Mouse (Mus musculus) neural tube, embryonic 11.5 days (tissue): ENCODE measurements around the gene Cngb1. TPM values are rescaled to one million over a fixed set of nuclear protein-coding genes. Genes with fewer than 3 reads are reported as not detected.

Experiments
- ATAC-seq: fragments of 200-750 bp; cut with Nextera tagmentation; 2 replicates; pipeline ENCODE4 v1.8.0; 2017; ENCODE audit warnings: moderate number of reproducible peaks, mild to moderate bottlenecking, moderate TSS enrichment, moderate library complexity; ENCODE audit not compliant: insufficient read depth, low FRiP score, low TSS enrichment
- DNase-seq: peaks from one replicate; pipeline ENCODE4 v3.0.0-alpha.2; 2015; ENCODE audit warnings: low spot score
- H3K27ac ChIP-seq: fragments of 300-500 bp; sonication (generic); 2 replicates; pipeline ENCODE4 v1.5.1; 2014; ENCODE audit warnings: low read depth, mild to moderate bottlenecking, low read length
- H3K27me3 ChIP-seq: fragments of 300-500 bp; sonication (generic); 2 replicates; pipeline ENCODE4 v1.6.1; 2014; ENCODE audit warnings: mild to moderate bottlenecking, low read length, mixed read lengths; ENCODE audit not compliant: control insufficient read depth, insufficient read depth
- H3K36me3 ChIP-seq: fragments of 300-500 bp; sonication (generic); 2 replicates; pipeline ENCODE4 v1.6.1; 2014; ENCODE audit warnings: mild to moderate bottlenecking, low read length, moderate library complexity, mixed read lengths; ENCODE audit not compliant: control insufficient read depth, insufficient read depth
- H3K4me1 ChIP-seq: fragments of 300-500 bp; sonication (generic); 2 replicates; pipeline ENCODE4 v1.6.1; 2014; ENCODE audit warnings: low read length, mixed read lengths; ENCODE audit not compliant: control insufficient read depth, insufficient read depth
- H3K4me2 ChIP-seq: fragments of 300-500 bp; sonication (generic); 2 replicates; pipeline ENCODE4 v1.6.1; 2014; ENCODE audit warnings: low read depth, mild to moderate bottlenecking, moderate library complexity
- H3K4me3 ChIP-seq: fragments of 300-500 bp; sonication (generic); 2 replicates; pipeline ENCODE4 v1.5.1; 2014; ENCODE audit warnings: low read depth, low read length
- H3K9ac ChIP-seq: fragments of 300-500 bp; sonication (generic); 2 replicates; pipeline ENCODE4 v1.6.1; 2014; ENCODE audit warnings: mild to moderate bottlenecking, low read length
- H3K9me3 ChIP-seq: fragments of 300-500 bp; sonication (generic); 2 replicates; pipeline ENCODE4 v1.6.1; 2016; ENCODE audit warnings: low read length; ENCODE audit not compliant: control insufficient read depth
- WGBS: fragments of 180-500 bp; shearing (Covaris S2); extraction: QIAGEN DNeasy Blood & Tissue Kit; methylation state at CpG from one replicate; pipeline ENCODE4 v1.1.7; 2014; 5-methylcytosine and 5-hydroxymethylcytosine counted together
- polyA plus RNA-seq: library from polyadenylated mRNA; unstranded; fragments of >200 nt; fragmentation: Nextera tagmentation; extraction: Ambion mirVana; gene quantifications from 2 replicates; pipeline ENCODE4 v1.2.1, GENCODE M21; 2014

Cngb1 gene
- polyA plus RNA-seq, 1 experiment from 2014 or later: 0.50 TPM

- peaks cover 4% of the 10 kb centered on the region; the same call in 1 of the 2 replicates for H3K27me3 ChIP-seq
- no peak overlapping the region for H3K4me2 ChIP-seq
- H3K36me3 ChIP-seq: peaks cover 3% of the 10 kb centered on the region; the same call in 1 of the 2 replicates
- no peaks in the 10 kb centered on the region for H3K9me3 ChIP-seq
- ATAC-seq (peak; percentile 46; the same call in 1 of the 2 replicates), DNase-seq (peak; percentile 79)
- WGBS: 15% methylated on average over 8 of the region's 8 CpGs
- no peak overlapping the region for H3K9ac ChIP-seq
- H3K27ac ChIP-seq: no peak overlapping the region
- no peak overlapping the region for H3K4me3 ChIP-seq
- H3K4me1 ChIP-seq: peaks cover 2% of the 10 kb centered on the region; the same call in 1 of the 2 replicates
These were observed 40.5 kb upstream of the Cngb1 start for GRCm38 (mm10) chr8:95346643-95347545.

DNA sequence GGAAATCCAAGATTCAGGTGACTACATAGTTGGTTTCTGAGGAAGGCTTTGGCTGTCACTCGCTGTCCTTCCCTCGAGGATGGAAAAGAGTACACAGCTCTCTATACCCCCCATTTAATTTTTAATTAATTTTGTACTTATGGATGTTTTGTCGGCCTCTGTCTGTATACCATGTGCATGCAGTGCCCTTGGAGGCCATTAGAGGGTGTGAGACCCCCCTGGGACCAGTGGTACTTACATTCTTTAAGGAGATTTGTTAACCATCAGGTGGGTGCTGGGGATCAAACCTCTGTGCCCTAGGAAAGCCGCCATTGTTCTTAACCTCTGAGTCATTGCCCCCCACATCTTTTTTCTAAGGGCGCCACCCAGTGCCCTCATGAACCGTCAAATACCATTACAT, 38.3 kb upstream of the Cngb1 start:
- Histone ChIP-seq H3K4me1 (no peaks in the 10 kb centered on the region), H3K4me2 (no peak overlapping the region)
- 77% methylated on average over 6 of the region's 6 CpGs for WGBS

GRCm38 (mm10) chr8:95341721-95342120, 35.3 kb upstream of the Cngb1 start:
- Histone ChIP-seq H3K4me3 (no peak overlapping the region), H3K27ac (no peak overlapping the region), H3K4me1 (no peaks in the 10 kb centered on the region), H3K9me3 (no peaks in the 10 kb centered on the region), H3K4me2 (no peak overlapping the region), H3K36me3 (peaks cover 3% of the 10 kb centered on the region; the same call in 1 of the 2 replicates), H3K27me3 (no peaks in the 10 kb centered on the region), H3K9ac (no peak overlapping the region)
- 82% methylated on average over 5 of the region's 5 CpGs for WGBS
- no peak for ATAC-seq
- no peak for DNase-seq

More for the DNA sequence above, 38.3 kb upstream of the Cngb1 start:
- DNase-seq (no peak), ATAC-seq (no peak)
- Histone ChIP-seq H3K36me3 (peaks cover 3% of the 10 kb centered on the region; the same call in 1 of the 2 replicates), H3K9me3 (no peaks in the 10 kb centered on the region), H3K27me3 (no peaks in the 10 kb centered on the region), H3K9ac (no peak overlapping the region), H3K4me3 (no peak overlapping the region), H3K27ac (no peak overlapping the region)

GRCm38 (mm10) chr8:95336363-95336762, 30.0 kb upstream of the Cngb1 start:
- Histone ChIP-seq H3K4me2 (no peak overlapping the region), H3K9me3 (no peaks in the 10 kb centered on the region), H3K27me3 (no peaks in the 10 kb centered on the region), H3K9ac (no peak overlapping the region), H3K27ac (no peak overlapping the region), H3K4me1 (no peaks in the 10 kb centered on the region), H3K4me3 (no peak overlapping the region), H3K36me3 (no peaks in the 10 kb centered on the region)
- ATAC-seq (no peak), DNase-seq (no peak)

GRCm38 (mm10) chr8:95335706-95336105, 29.3 kb upstream of the Cngb1 start:
- DNase-seq: no peak
- Histone ChIP-seq H3K4me1 (no peaks in the 10 kb centered on the region), H3K4me3 (no peak overlapping the region), H3K36me3 (no peaks in the 10 kb centered on the region), H3K9ac (no peak overlapping the region), H3K4me2 (no peak overlapping the region), H3K27me3 (no peaks in the 10 kb centered on the region), H3K27ac (no peak overlapping the region), H3K9me3 (no peaks in the 10 kb centered on the region)
- no peak for ATAC-seq
- 91% methylated on average over 1 of the region's 1 CpGs for WGBS

DNA sequence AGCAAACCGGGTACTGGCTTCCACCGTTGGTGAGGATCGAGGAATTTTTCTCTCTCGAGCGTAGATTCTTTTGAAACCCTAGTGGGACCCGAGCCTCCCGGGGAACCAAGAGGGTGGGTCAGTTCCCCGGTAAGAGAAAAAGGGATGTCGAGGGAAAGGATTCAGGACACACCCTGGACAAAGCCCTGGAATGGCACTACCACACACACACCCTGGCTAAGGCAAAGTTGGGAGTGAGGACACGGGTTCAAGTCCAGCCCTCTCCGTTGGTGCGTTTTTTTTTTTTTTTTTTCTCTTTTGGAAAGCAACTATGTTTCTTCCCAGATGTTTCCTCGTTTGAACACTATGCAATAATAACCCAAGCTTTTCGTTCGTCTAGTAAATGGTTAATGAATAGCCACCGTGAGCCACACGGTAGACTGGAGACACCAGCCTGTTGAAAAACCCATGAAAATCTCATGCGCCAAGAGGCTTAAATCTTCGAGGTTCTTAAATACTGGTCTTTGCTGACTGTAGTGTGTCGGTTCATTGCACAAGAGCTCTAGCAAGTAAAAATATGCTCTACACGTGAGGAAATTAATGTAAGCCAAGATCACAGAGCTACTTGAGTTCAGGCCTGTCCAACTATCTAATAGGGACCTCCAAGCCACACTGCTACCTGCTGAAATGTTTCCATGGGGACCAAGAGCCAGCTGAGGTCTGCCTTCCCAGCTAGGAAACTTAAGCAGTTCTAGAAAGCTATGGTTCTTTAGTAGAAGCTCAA, 26.2 kb upstream of the Cngb1 start:
- Histone ChIP-seq H3K36me3 (peaks cover 16% of the 10 kb centered on the region), H3K4me3 (peak overlapping the region; percentile 90), H3K9ac (peak overlapping the region; percentile 97), H3K4me2 (peak overlapping the region; percentile 73), H3K27ac (peak overlapping the region; percentile 92), H3K9me3 (no peaks in the 10 kb centered on the region), H3K4me1 (peaks cover 9% of the 10 kb centered on the region), H3K27me3 (no peaks in the 10 kb centered on the region)
- no peak for DNase-seq
- 31% methylated on average over 21 of the region's 21 CpGs for WGBS
- ATAC-seq: peak; percentile 23; the same call in 1 of the 2 replicates

GRCm38 (mm10) chr8:95331720-95332436, 25.5 kb upstream of the Cngb1 start, which contains the start of the genes Zfp319 and Usb1:
Gene Zfp319 (minus strand): TSS chr8:95331950.
Gene Usb1 (plus strand): TSS chr8:95332284.
- H3K4me3 ChIP-seq: peak within 1 kb of the TSS; percentile 90
- ATAC-seq (peak; percentile 89), DNase-seq (peak; percentile 94)
- H3K27ac ChIP-seq: peak within 1 kb of the TSS; percentile 92
- H3K27me3 ChIP-seq: no peaks in the 10 kb centered on the region
- no peaks in the 10 kb centered on the region for H3K9me3 ChIP-seq
- peaks cover 9% of the 10 kb centered on the region for H3K4me1 ChIP-seq
- peaks cover 21% of the 10 kb centered on the region for H3K36me3 ChIP-seq
- under 1% methylated on average over 58 of the region's 80 CpGs for WGBS
- H3K4me2 ChIP-seq: peak within 1 kb of the TSS; percentile 73
- H3K9ac ChIP-seq: peak within 1 kb of the TSS; percentile 97

DNA sequence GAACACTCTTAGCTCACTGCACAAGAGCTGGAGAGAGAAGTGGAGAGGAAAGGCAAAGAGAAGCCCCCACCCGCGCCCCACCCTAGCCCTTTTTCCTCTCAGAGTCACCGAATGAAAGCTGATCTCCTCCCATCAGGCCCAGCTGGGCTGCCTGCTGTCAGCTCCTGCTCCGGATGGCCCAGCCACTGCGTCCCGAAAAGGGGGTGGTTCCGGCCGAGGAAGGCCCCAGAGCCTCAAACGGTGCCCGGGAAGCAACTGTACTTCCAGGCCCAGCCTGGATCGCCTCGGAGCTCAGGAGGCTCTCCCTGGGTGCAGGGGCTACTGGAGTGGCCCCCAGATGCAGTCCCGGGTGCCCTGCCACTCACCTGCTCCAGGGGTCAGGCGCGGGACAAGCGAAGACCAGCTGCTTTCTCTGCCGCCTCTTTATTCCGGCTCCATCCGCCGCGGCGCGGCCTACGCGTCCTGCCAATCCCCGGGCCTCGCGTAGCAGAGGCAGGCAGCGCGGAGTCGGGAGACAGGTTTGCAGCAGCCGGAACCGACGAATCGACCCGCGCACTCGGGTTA, 24.9 kb upstream of the Cngb1 start:
- DNase-seq: peak; percentile 77
- WGBS: under 1% methylated on average over 38 of the region's 38 CpGs
- ATAC-seq: peak; percentile 56

More for the DNA sequence above, 24.9 kb upstream of the Cngb1 start:
- H3K9ac ChIP-seq: peak overlapping the region; percentile 97
- no peaks in the 10 kb centered on the region for H3K27me3 ChIP-seq
- peak overlapping the region; percentile 90 for H3K4me3 ChIP-seq
- peak overlapping the region; percentile 92 for H3K27ac ChIP-seq
- H3K4me2 ChIP-seq: peak overlapping the region; percentile 73
- peaks cover 26% of the 10 kb centered on the region for H3K36me3 ChIP-seq
- H3K4me1 ChIP-seq: peaks cover 9% of the 10 kb centered on the region
- H3K9me3 ChIP-seq: no peaks in the 10 kb centered on the region
